Mouse (Mus musculus) urinary bladder, adult 2 months (tissue): ENCODE data around the gene Sebox. TPM values are rescaled to one million over a fixed set of nuclear protein-coding genes. Genes with fewer than 3 reads are reported as not detected.
"Not testable (repeated sequence)": the region's sequence is repeated elsewhere in the genome, so short reads cannot be mapped to it uniquely, and the experiment has no call there.

Source experiments
- DNase-seq: peaks from one replicate; pipeline ENCODE4 v3.0.0; 2022; ENCODE audit warnings: low spot score
- polyA plus RNA-seq: library from polyadenylated mRNA; depleted of rRNA; stranded (reverse); fragments of >200 nt; gene quantifications from 2 replicates; pipeline ENCODE4 v1.2.3, GENCODE M21; 2012

Gene Sebox
- polyA plus RNA-seq, 1 experiment = not detected

DNA sequence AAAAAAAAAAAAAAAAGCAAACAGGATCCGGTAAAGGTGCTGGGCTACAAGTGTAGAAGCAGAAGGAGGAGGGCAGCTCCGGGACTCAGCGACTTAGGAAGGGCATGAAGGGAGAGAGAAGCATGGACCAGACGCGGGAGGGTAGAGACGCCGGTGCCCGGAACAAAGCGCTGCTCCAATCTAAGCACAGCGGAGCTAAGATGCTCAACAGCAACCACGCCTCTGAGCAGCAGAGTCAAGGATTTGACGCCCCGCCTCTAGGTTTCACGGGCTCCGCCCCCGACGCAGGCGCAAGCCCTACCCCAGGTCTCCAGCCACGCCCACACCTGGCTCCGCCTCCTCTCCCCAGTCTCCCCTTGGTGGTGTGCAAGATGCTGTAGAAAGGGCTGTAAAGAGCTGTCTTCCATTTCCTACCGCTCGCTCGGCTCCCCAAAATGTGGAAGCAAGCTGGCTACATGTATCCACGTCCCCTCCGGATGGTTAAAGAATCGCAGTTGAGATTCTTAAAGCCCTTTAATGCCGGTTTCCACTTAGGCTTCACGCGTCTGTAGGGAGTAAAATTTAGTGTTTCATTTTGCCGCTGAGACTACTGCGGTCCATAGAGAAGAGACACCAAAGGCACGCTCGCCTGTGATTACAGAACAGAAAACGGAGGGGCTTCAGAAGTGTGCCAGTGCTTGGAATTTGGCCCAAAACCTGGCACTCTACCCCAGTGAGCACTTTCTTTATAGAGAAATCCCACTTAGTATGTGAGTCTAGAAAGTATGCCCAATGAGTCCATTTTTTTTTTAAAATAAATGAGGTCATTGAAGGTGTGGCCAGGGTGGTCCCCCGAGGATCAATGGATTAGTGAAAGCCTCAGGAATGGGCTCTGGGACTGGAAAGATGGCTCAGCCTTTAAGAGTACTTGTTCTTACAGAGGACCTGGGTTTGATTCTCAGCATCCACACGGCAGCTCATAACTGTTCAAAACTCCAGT is 5.4 kb upstream of the Sebox start, which contains the start of gene Sarm1:
Sarm1 (minus strand) TSS at position 211 of the 979 bp plus-strand sequence.
- peak; percentile 60 for DNase-seq

DNA sequence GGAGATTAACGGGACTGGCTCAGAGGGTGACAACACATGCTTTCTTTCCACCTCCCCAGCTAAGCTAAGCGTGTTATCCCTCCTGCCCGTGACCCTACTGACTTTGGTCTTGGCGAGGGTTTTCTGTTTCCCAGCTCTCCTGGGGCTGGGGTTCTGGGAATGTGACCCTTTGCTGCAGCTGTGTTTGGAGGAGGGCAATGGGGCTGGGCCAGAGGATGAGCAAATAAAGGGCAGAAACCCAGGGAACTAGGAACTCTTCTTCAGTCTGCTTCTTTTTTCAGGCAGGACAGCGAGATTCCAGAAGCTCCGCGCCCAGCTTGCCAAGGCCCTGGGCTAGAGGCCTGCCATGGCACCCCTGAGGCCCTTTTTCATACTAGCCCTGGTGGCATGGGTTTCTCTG is 4.2 kb upstream of the Sebox start, which contains the start of gene Vtn:
Vtn (plus strand) TSS at position 88 of the 400 bp plus-strand sequence.
- no peak for DNase-seq

DNA sequence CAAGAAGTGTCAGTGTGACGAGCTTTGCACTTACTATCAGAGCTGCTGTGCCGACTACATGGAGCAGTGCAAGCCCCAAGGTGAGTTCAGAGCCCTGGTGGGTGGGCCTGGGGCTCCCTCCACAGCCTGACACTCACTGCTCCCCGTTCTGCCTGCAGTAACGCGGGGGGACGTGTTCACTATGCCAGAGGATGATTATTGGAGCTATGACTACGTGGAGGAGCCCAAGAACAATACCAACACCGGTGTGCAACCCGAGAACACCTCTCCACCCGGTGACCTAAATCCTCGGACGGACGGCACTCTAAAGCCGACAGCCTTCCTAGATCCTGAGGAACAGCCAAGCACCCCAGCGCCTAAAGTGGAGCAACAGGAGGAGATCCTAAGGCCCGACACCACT is 3.7 kb upstream of the Sebox start:
- DNase-seq = no peak

- DNase-seq = no peak
Observed at GRCm38 (mm10) chr11:78500623-78501202, 2.5 kb upstream of the Sebox start.

GRCm38 (mm10) chr11:78501529-78501928 is 1.7 kb upstream of the Sebox start:
- no peak for DNase-seq

- DNase-seq = no peak
Observed at GRCm38 (mm10) chr11:78505430-78505829, 2.2 kb downstream of the Sebox start.

- DNase-seq = no peak
Observed at GRCm38 (mm10) chr11:78509148-78509547, 5.9 kb downstream of the Sebox start.

- DNase-seq = peak; percentile 72
Observed at GRCm38 (mm10) chr11:78512025-78512957, 9.0 kb downstream of the Sebox start, which contains the start of the genes Tmem199 and Poldip2. Gene Tmem199, minus strand, starts transcription at chr11:78512172. Gene Poldip2, plus strand, starts transcription at chr11:78512193.

GRCm38 (mm10) chr11:78513106-78513790 is 10.0 kb downstream of the Sebox start:
- no peak for DNase-seq

- no peak for DNase-seq
Observed at GRCm38 (mm10) chr11:78515549-78516325, 12.5 kb downstream of the Sebox start.

DNA sequence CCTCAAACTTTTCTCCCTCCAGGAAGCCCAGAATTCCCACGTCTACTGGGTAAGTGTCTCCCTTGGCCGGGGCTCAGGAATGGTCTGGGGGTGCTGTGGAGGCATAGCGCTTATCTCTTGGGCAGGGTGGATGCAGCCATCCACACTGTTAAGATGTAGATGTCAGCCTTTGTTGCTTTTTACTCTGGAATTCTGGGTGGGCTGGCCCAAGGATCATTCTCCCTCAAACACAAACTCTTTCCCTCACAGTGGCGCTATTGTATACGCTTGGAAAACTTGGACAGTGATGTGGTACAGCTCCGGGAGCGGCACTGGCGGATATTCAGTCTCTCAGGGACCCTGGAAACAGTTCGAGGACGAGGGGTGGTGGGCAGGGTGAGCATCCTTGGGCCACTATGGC is 15.7 kb downstream of the Sebox start:
- no peak for DNase-seq

DNA sequence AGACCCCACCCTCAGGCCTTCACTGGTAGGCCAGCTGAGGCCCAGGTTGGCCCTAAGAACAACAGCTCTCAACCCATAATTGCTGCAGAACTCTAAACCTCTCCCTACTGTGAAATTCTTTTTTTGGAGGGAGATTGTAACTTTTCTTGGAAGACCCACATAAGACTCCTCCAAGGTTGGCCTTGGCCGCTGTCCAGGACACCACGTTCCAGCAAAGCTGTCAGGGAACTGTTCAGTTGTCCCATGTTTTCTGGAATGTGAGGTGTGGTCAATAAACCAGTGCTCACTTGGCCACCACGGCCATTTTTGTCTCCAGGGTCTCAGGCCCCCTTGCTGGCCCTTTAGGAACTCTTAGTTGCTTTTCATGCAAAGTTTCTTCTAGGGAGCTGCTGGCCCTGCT is 18.6 kb downstream of the Sebox start:
- no peak for DNase-seq

GRCm38 (mm10) chr11:78522481-78522997 is 19.3 kb downstream of the Sebox start:
- no peak for DNase-seq

DNA sequence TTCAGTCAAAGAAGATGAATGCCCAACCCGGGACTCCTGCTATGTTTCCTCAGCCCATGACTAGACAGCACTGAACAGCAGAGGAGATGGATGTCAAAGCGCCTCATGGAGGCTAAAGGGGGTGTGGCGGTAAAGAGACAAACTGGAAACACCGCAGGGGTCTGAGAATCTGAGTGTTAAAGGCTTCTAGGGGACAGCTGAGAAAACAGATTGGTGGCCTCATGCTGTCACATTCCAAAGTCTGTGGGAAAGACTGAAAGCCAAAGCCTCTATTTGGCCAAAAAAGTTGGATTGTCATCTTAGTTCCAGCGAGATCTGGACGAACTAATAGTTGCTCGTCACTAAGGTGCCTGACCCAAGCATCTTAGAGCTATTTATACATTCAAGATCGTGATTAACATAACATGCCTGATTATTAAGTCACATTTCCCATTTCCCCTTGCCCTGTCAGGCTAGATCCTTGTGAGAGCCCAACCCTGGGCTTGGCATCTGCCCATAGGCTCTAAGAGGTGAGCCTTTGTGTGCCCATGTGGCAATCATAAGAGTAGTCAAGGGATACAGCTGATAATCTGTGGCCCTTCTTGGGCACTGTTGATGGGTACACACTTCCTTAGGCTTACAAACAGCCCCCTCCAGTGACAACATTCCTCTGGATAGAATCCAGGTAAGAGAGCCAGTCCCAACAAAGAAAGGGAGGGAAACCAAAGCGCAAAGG is 20.2 kb downstream of the Sebox start:
- DNase-seq = no peak

DNA sequence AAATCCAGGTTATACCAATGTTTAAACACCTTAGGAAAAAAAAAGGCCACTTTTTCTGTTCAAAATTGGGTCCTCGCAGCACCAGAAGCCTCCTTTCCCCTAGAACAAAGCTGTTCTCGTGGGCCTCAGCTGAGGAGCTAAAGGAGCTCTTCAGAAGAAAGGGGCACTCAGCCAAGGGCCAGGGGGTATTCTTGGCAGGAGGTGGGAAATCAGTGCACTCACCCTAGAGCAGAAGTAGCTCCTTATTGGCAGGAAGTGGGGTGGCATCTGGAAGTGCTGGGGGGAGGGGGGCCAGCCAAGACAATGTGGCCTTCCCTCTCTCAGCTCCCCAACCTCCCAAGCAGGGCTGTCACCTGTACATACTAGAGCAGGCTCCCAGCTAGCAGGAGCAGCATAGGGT is 21.6 kb downstream of the Sebox start:
- DNase-seq = no peak

DNA sequence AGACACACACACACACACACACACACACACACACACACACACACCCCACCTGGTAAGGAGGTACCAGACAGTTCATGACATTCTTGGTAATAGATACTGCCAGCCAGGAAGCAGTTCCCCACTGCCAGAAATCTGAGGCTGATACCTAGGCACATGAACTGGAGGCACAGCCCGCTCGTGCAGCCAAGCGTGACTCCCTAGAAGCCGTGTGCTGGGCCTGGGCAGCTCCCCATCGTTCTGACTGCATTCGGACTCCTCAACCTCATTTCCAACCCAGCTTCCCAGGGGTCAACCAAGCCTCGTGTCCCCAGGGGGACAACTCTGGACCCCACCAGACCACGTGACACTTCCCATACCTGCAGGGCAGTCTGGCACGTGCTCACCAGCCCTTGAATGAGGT is 25.5 kb downstream of the Sebox start:
- DNase-seq = no peak

DNA sequence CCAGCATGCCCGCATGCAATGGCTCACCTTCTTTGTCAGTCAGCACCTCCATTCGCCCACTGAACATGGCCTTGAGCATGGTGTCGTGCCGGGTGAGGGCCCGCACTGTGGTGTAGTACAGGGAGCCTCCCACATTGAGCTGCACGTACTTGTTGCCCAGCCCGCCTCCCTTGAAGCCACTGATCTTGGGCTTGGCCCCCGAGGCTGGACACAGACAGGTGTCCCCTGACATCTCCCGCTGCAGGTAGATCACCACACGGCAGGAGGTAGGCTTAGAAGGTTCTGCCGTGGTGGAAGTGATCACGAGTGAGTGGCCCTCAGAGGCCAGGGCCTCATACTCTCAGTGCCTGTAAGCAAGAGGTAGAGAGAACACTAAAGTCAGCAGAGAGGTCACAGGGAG is 26.8 kb downstream of the Sebox start:
- no peak for DNase-seq

DNA sequence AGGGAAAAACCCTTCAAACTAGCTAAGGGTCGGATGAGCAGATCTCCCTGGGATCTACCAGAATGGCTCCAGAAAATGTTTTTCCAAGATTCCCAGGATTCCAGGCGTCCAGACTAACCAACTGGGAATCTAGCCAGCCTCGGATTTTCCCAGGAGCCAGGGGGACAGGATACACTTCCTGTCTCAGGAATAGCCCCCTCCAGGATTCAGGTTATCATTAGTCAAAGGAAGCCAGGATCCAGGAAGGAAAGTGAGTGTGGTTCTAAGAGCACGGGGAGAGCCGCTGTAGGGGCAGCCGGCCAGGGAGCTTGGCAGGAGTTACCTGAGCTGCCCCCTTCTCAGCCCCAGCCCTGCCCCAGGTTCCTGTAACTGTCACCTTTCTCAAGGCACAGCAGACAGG is 27.8 kb downstream of the Sebox start:
- no peak for DNase-seq

- not testable (repeated sequence) for DNase-seq
Observed at GRCm38 (mm10) chr11:78531515-78531914, 28.3 kb downstream of the Sebox start.
